Mouse (Mus musculus) thymus, adult 2 months (tissue): ENCODE measurements around the gene Zfp977.

Experiments used
- CTCF ChIP-seq: fragments of 200-500 bp; IDR thresholded peaks from 2 replicates; pipeline ENCODE4 v1.5.1; 2012; ENCODE audit warnings: mild to moderate bottlenecking, control low read depth, low read length, moderate library complexity, borderline replicate concordance; ENCODE audit not compliant: control insufficient read depth, poor library complexity, insufficient read depth; ENCODE audit errors: extremely low read depth
- POLR2A ChIP-seq: fragments of 200-500 bp; IDR thresholded peaks from 2 replicates; pipeline ENCODE4 v1.6.1; 2012; ENCODE audit warnings: mild to moderate bottlenecking, low read length, control low read depth, moderate library complexity; ENCODE audit not compliant: control insufficient read depth, poor library complexity, insufficient read depth; ENCODE audit errors: extremely low read depth

DNA sequence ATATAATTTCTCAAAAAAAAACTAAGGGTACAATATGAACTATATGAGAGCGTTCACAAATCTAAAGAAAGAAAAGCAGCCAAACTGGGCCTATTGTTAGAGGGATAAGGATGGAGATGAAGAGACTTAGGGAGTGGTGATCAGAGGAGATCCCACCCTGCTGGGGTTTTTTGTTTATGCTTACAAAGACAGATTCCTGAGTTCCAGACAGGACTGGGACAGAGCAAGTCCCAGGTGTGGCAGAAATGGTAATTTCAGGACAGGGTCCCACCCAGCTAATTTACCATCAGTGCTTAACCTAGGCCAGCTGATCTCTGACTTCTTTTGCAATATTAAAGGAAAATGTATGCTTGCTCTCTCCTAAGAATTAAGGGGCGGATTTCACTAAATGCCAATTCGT is 40.6 kb downstream of the Zfp977 start:
- TF ChIP-seq CTCF: no peak
- no peak for TF ChIP-seq POLR2A
